Mouse (Mus musculus): ENCODE data around the gene Adarb1. TPM values are rescaled to one million over a fixed set of nuclear protein-coding genes. Genes with fewer than 3 reads are reported as not detected.

Gene Adarb1
- polyA plus RNA-seq, 2 experiments, result 0.92 to 1.2 TPM

GRCm38 (mm10) chr10:77321611-77322010, 96.5 kb downstream of the Adarb1 start:
- no peaks in the 10 kb centered on the region for H3K4me1 ChIP-seq (replicated peaks; ENCODE audit: control insufficient read depth in 2 of 2, insufficient read depth in 2 of 2, low read length in 1 of 2)
- H3K4me2 ChIP-seq (ENCODE audit: low read depth), result no peak overlapping the region
- WGBS (ENCODE audit: insufficient replicate concordance), result 58% methylated on average over 8 of the region's 8 CpGs
- H3K9ac ChIP-seq (replicated peaks), result no peak overlapping the region
- H3K36me3 ChIP-seq (replicated peaks; ENCODE audit: control insufficient read depth, insufficient read depth, low read depth), result no peaks in the 10 kb centered on the region
- no peak overlapping the region for H3K27ac ChIP-seq
- no peaks in the 10 kb centered on the region for H3K9me3 ChIP-seq (ENCODE audit: control insufficient read depth, low read length)
- ATAC-seq (ENCODE audit: insufficient read depth) (no peak), DNase-seq (ENCODE audit: low read depth in 3 of 3, low spot score in 3 of 3) (no peak)
- H3K27me3 ChIP-seq (ENCODE audit: control insufficient read depth, insufficient read depth, low read length), result no peaks in the 10 kb centered on the region
- no peak for TF ChIP-seq CTCF (IDR thresholded peaks at IDR 0.05; ENCODE audit: low read depth)
- no peak for TF ChIP-seq EP300 (IDR thresholded peaks at IDR 0.05; ENCODE audit: low read depth)
- no peak overlapping the region for H3K4me3 ChIP-seq (ENCODE audit: insufficient read depth in 1 of 2, low read depth in 2 of 2, low read length in 2 of 2)

- ATAC-seq (ENCODE audit: insufficient read depth) (no peak), DNase-seq (ENCODE audit: low read depth in 3 of 3, low spot score in 3 of 3) (no peak)
- Histone ChIP-seq H3K4me1 (replicated peaks; ENCODE audit: control insufficient read depth in 2 of 2, insufficient read depth in 2 of 2, low read length in 1 of 2) (no peaks in the 10 kb centered on the region), H3K9ac (replicated peaks) (no peak overlapping the region), H3K9me3 (ENCODE audit: control insufficient read depth, low read length) (no peaks in the 10 kb centered on the region), H3K27me3 (ENCODE audit: control insufficient read depth, insufficient read depth, low read length) (no peaks in the 10 kb centered on the region), H3K4me3 (ENCODE audit: insufficient read depth in 1 of 2, low read depth in 2 of 2, low read length in 2 of 2) (no peak overlapping the region), H3K4me2 (ENCODE audit: low read depth) (no peak overlapping the region), H3K27ac (no peak overlapping the region), H3K36me3 (replicated peaks; ENCODE audit: control insufficient read depth, insufficient read depth, low read depth) (no peaks in the 10 kb centered on the region)
- TF ChIP-seq EP300 (IDR thresholded peaks at IDR 0.05; ENCODE audit: low read depth) (no peak), CTCF (IDR thresholded peaks at IDR 0.05; ENCODE audit: low read depth) (no peak)
- 47% methylated on average over 1 of the region's 1 CpGs for WGBS (ENCODE audit: insufficient replicate concordance)
Observed at GRCm38 (mm10) chr10:77321001-77321400, 97.1 kb downstream of the Adarb1 start.

GRCm38 (mm10) chr10:77315682-77316081, 102.4 kb downstream of the Adarb1 start:
- ATAC-seq (ENCODE audit: insufficient read depth), result no peak
- no peaks in the 10 kb centered on the region for H3K9me3 ChIP-seq (ENCODE audit: control insufficient read depth, low read length)
- no peak overlapping the region for H3K27ac ChIP-seq
- TF ChIP-seq CTCF (IDR thresholded peaks at IDR 0.05; ENCODE audit: low read depth), result no peak
- no peak for TF ChIP-seq EP300 (IDR thresholded peaks at IDR 0.05; ENCODE audit: low read depth)
- no peak overlapping the region for H3K9ac ChIP-seq (replicated peaks)
- no peak for DNase-seq (ENCODE audit: low read depth in 3 of 3, low spot score in 3 of 3)
- no peak overlapping the region for H3K4me3 ChIP-seq (ENCODE audit: insufficient read depth in 1 of 2, low read depth in 2 of 2, low read length in 2 of 2)
- no peaks in the 10 kb centered on the region for H3K4me1 ChIP-seq (replicated peaks; ENCODE audit: control insufficient read depth in 2 of 2, insufficient read depth in 2 of 2, low read length in 1 of 2)
- H3K4me2 ChIP-seq (ENCODE audit: low read depth), result no peak overlapping the region
- H3K36me3 ChIP-seq (replicated peaks; ENCODE audit: control insufficient read depth, insufficient read depth, low read depth), result no peaks in the 10 kb centered on the region
- WGBS (ENCODE audit: insufficient replicate concordance), result 68% methylated on average over 2 of the region's 2 CpGs
- no peaks in the 10 kb centered on the region for H3K27me3 ChIP-seq (ENCODE audit: control insufficient read depth, insufficient read depth, low read length)

- H3K9me3 ChIP-seq (ENCODE audit: control insufficient read depth, low read length), result no peaks in the 10 kb centered on the region
- 52% methylated on average over 9 of the region's 9 CpGs for WGBS (ENCODE audit: insufficient replicate concordance)
- no peak for ATAC-seq (ENCODE audit: insufficient read depth)
- H3K27ac ChIP-seq, result no peak overlapping the region
- no peaks in the 10 kb centered on the region for H3K4me1 ChIP-seq (replicated peaks; ENCODE audit: control insufficient read depth in 2 of 2, insufficient read depth in 2 of 2, low read length in 1 of 2)
- no peak overlapping the region for H3K9ac ChIP-seq (replicated peaks)
- no peak for DNase-seq (ENCODE audit: low read depth in 3 of 3, low spot score in 3 of 3)
- H3K36me3 ChIP-seq (replicated peaks; ENCODE audit: control insufficient read depth, insufficient read depth, low read depth), result no peaks in the 10 kb centered on the region
- H3K27me3 ChIP-seq (ENCODE audit: control insufficient read depth, insufficient read depth, low read length), result no peaks in the 10 kb centered on the region
- no peak overlapping the region for H3K4me2 ChIP-seq (ENCODE audit: low read depth)
- H3K4me3 ChIP-seq (ENCODE audit: insufficient read depth in 1 of 2, low read depth in 2 of 2, low read length in 2 of 2), result no peak overlapping the region
- TF ChIP-seq EP300 (IDR thresholded peaks at IDR 0.05; ENCODE audit: low read depth) (no peak), CTCF (IDR thresholded peaks at IDR 0.05; ENCODE audit: low read depth) (no peak)
Observed at GRCm38 (mm10) chr10:77314711-77315266, 103.3 kb downstream of the Adarb1 start.

- Histone ChIP-seq H3K27me3 (ENCODE audit: control insufficient read depth, insufficient read depth, low read length) (no peaks in the 10 kb centered on the region), H3K4me3 (ENCODE audit: insufficient read depth in 1 of 2, low read depth in 2 of 2, low read length in 2 of 2) (no peak overlapping the region), H3K36me3 (replicated peaks; ENCODE audit: control insufficient read depth, insufficient read depth, low read depth) (no peaks in the 10 kb centered on the region), H3K27ac (no peak overlapping the region), H3K9me3 (ENCODE audit: control insufficient read depth, low read length) (no peaks in the 10 kb centered on the region), H3K9ac (replicated peaks) (no peak overlapping the region), H3K4me2 (ENCODE audit: low read depth) (no peak overlapping the region), H3K4me1 (replicated peaks; ENCODE audit: control insufficient read depth in 2 of 2, insufficient read depth in 2 of 2, low read length in 1 of 2) (no peaks in the 10 kb centered on the region)
- ATAC-seq (ENCODE audit: insufficient read depth) (no peak), DNase-seq (ENCODE audit: low read depth in 3 of 3, low spot score in 3 of 3) (no peak)
- 68% methylated on average over 10 of the region's 10 CpGs for WGBS (ENCODE audit: insufficient replicate concordance)
- TF ChIP-seq EP300 (IDR thresholded peaks at IDR 0.05; ENCODE audit: low read depth) (no peak), CTCF (IDR thresholded peaks at IDR 0.05; ENCODE audit: low read depth) (no peak)
Observed at GRCm38 (mm10) chr10:77308978-77309377, 109.1 kb downstream of the Adarb1 start.

All from liver, embryonic 14.5 days (tissue).